Mouse (Mus musculus) intestine, embryonic 15.5 days (tissue): ENCODE measurements around the gene Olfr726. TPM values are rescaled to one million over a fixed set of nuclear protein-coding genes. Genes with fewer than 3 reads are reported as not detected.

Experiments used
- ATAC-seq: fragments of 200-750 bp; cut with Nextera tagmentation; 2 replicates; pipeline ENCODE4 v1.8.0; 2017; ENCODE audit warnings: moderate TSS enrichment, moderate library complexity
- H3K27ac ChIP-seq: fragments of 300-500 bp; sonication (generic); 2 replicates; pipeline ENCODE4 v1.5.1; 2015; ENCODE audit warnings: mild to moderate bottlenecking, inconsistent platforms
- H3K27me3 ChIP-seq: fragments of 300-500 bp; sonication (generic); replicated peaks from 2 replicates; pipeline ENCODE4 v1.6.1; 2015; ENCODE audit warnings: inconsistent platforms
- H3K36me3 ChIP-seq: fragments of 300-500 bp; sonication (generic); 2 replicates; pipeline ENCODE4 v1.6.1; 2015; ENCODE audit warnings: inconsistent platforms
- H3K4me1 ChIP-seq: fragments of 300-500 bp; sonication (generic); replicated peaks from 2 replicates; pipeline ENCODE4 v1.6.1; 2015; ENCODE audit warnings: inconsistent platforms
- H3K4me2 ChIP-seq: fragments of 300-500 bp; sonication (generic); replicated peaks from 2 replicates; pipeline ENCODE4 v1.6.1; 2015; ENCODE audit warnings: mild to moderate bottlenecking, inconsistent platforms
- H3K4me3 ChIP-seq: fragments of 300-500 bp; sonication (generic); replicated peaks from 2 replicates; pipeline ENCODE4 v1.5.1; 2015; ENCODE audit warnings: inconsistent platforms
- H3K9ac ChIP-seq: fragments of 300-500 bp; sonication (generic); 2 replicates; pipeline ENCODE4 v1.6.1; 2015; ENCODE audit warnings: inconsistent platforms
- H3K9me3 ChIP-seq: fragments of 300-500 bp; sonication (generic); 2 replicates; pipeline ENCODE4 v1.6.1; 2016; ENCODE audit warnings: inconsistent platforms
- WGBS: fragments of 180-500 bp; shearing (Covaris S2); methylation state at CpG from one replicate; pipeline ENCODE4 v1.1.7; 2015; 5-methylcytosine and 5-hydroxymethylcytosine counted together
- polyA plus RNA-seq: library from polyadenylated mRNA; unstranded; fragments of >200 nt; fragmentation: Nextera tagmentation; extraction: Ambion mirVana; gene quantifications from 2 replicates; pipeline ENCODE4 v1.2.1, GENCODE M21; 2015

The Olfr726 gene
- not detected in 2 replicates for polyA plus RNA-seq

- no peak within 1 kb of the TSS for H3K27ac ChIP-seq
- WGBS: 74% methylated on average over 1 of the region's 1 CpGs
- H3K4me1 ChIP-seq: no peaks in the 10 kb centered on the region
- H3K4me2 ChIP-seq: no peak within 1 kb of the TSS
- no peaks in the 10 kb centered on the region for H3K9me3 ChIP-seq
- no peak within 1 kb of the TSS for H3K4me3 ChIP-seq
- no peaks in the 10 kb centered on the region for H3K36me3 ChIP-seq
- ATAC-seq: no peak
- no peaks in the 10 kb centered on the region for H3K27me3 ChIP-seq
- no peak within 1 kb of the TSS for H3K9ac ChIP-seq
These were observed at the start of gene Olfr726 for GRCm38 (mm10) chr14:50090853-50091252. Gene Olfr726, minus strand, starts transcription at chr14:50090953.

DNA sequence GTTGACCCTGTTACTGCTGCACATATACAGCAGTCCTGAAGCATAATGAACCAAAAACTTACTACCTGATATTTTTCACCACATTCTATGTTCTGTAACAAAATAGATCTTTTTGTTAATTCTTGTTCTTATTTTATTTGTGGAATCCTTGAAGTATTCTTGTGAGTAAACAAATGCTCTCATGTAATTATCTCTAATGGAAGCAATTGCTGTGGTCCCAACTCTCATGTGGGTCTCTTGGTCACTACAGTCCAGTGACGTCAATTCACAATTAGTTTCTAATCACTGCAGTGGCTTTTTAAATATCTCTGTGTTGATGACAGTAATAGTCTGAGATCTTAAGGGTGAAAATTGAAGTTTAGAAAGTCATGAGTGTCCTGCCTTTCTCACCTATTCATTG is 32.1 kb upstream of the Olfr726 start, which contains the start of gene Olfr727:
TSS of gene Olfr727 (plus strand) at position 301 of the 400 bp plus-strand sequence.
- Histone ChIP-seq H3K4me3 (no peak within 1 kb of the TSS), H3K36me3 (no peaks in the 10 kb centered on the region), H3K9ac (no peak within 1 kb of the TSS), H3K9me3 (no peaks in the 10 kb centered on the region), H3K4me2 (no peak within 1 kb of the TSS), H3K4me1 (no peaks in the 10 kb centered on the region), H3K27me3 (no peaks in the 10 kb centered on the region), H3K27ac (no peak within 1 kb of the TSS)
- WGBS: 77% methylated on average over 1 of the region's 1 CpGs
- ATAC-seq: no peak

DNA sequence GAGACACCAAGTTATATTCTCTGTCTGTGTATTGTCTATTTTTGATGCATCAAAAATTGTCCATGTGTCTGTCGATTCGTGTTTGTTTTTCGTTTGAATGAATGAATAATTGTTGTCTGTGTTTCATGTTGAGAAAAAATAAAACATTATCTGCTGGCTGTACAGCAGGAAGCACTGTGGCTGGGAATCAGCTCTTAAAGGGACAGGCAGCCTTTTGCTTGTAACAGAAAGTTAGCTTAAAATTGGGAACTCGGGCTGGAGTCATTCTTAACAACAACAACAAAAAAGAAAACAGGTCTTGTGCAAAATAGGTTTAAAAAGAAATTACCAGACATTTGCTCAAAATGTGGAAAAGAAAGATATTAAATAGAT is 28.0 kb downstream of the Olfr726 start:
- no peaks in the 10 kb centered on the region for H3K4me1 ChIP-seq
- peak; percentile 70 for ATAC-seq
- WGBS: 0% methylated on average over 4 of the region's 4 CpGs
- H3K9ac ChIP-seq: peak overlapping the region; percentile 67
- H3K4me2 ChIP-seq: peak overlapping the region; percentile 90
- no peaks in the 10 kb centered on the region for H3K27me3 ChIP-seq
- H3K36me3 ChIP-seq: no peaks in the 10 kb centered on the region
- peak overlapping the region; percentile 79 for H3K4me3 ChIP-seq
- no peaks in the 10 kb centered on the region for H3K9me3 ChIP-seq
- H3K27ac ChIP-seq: peak overlapping the region; percentile 92

DNA sequence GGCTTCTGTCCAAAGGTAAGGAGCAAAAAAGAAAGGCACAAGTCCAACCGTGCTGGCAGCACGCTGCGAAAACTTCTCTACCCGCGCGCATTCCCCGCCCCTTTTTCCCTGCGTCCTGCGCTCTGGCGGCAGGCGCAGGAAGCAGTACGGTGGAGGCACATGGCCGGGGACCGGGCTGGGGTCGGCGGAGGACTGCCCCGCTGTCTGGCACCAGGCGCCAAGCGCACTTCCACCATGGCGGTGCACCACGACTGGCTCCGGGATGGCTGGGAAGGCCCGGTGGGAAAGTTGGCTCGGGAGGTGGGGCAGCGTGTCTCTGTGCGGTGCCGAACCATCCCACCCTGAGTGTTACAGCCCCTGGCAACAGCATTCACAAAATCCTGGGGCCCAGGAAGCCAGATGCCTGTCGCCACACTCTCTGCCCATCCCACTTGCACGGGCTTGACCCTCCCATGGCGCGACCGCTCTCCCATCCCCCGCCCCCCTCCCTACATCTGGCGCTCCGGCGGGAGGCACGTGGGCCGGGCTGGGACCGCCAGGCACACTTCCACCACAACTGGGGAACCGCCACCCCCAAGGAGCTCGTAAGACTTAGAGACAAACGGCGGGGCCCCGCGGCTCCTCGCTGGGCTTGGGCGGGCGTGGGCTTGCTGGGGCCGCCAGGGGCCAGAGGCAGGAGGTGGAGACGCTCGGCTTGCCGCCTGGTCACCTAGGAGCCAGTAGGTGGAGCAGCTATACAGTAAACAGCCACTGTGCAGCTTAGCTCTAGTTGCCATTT is 28.6 kb downstream of the Olfr726 start:
- Histone ChIP-seq H3K36me3 (no peaks in the 10 kb centered on the region), H3K4me1 (no peaks in the 10 kb centered on the region), H3K4me3 (peak overlapping the region; percentile 79), H3K4me2 (peak overlapping the region; percentile 90), H3K27ac (peak overlapping the region; percentile 92), H3K27me3 (no peaks in the 10 kb centered on the region), H3K9ac (peak overlapping the region; percentile 67), H3K9me3 (no peaks in the 10 kb centered on the region)
- WGBS: 1% methylated on average over 52 of the region's 52 CpGs
- ATAC-seq: peak; percentile 98

DNA sequence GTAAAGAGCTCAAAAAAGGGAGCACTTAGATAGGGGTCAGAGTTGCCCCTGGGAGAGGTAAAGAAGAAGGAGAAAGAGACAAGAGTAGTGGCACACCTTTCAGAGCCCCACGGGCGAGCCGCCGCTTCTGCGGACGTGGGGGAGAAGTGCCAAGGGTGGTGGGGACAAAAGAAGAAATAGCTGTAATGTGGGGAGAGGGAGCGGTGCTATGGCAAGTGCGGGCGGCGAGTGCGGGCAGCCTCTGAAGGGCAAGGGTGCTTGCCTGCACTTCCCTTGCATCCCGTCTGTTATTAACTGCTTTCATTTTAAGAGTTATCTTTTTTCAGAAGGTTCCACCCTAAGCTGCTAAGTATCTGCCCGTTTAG is 29.2 kb downstream of the Olfr726 start:
- peak overlapping the region; percentile 92 for H3K27ac ChIP-seq
- H3K9me3 ChIP-seq: no peaks in the 10 kb centered on the region
- WGBS: 0% methylated on average over 13 of the region's 13 CpGs
- H3K27me3 ChIP-seq: no peaks in the 10 kb centered on the region
- no peak; the same call in none of the 2 replicates for ATAC-seq
- H3K4me3 ChIP-seq: peak overlapping the region; percentile 79
- H3K4me1 ChIP-seq: no peaks in the 10 kb centered on the region
- H3K36me3 ChIP-seq: no peaks in the 10 kb centered on the region
- peak overlapping the region; percentile 90 for H3K4me2 ChIP-seq
- H3K9ac ChIP-seq: peak overlapping the region; percentile 67

DNA sequence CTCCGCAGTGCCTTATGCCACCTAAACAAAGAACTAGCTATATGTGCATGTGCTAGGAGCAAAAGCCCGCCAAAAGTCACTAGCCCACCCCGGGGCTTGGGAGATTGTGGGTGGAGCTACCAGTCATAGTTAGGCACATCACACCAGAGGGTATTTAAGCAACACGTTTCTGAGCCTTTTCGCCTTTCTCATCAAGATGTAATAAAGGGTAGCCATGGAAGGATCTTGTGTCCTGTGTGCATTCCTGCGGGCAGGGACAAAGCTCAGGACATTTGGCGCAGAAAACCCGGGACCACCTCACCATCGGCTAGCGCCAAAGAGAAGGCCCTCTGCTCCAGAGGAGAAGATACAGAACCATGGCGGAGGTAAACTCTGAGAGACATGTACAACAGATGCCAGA is 29.6 kb downstream of the Olfr726 start:
- 16% methylated on average over 11 of the region's 11 CpGs for WGBS
- Histone ChIP-seq H3K9me3 (no peaks in the 10 kb centered on the region), H3K9ac (peak overlapping the region; percentile 67), H3K27ac (peak overlapping the region; percentile 92; the same call in 1 of the 2 replicates), H3K4me2 (peak overlapping the region; percentile 90), H3K4me1 (no peaks in the 10 kb centered on the region), H3K4me3 (peak overlapping the region; percentile 79), H3K27me3 (no peaks in the 10 kb centered on the region), H3K36me3 (no peaks in the 10 kb centered on the region)
- ATAC-seq: no peak

DNA sequence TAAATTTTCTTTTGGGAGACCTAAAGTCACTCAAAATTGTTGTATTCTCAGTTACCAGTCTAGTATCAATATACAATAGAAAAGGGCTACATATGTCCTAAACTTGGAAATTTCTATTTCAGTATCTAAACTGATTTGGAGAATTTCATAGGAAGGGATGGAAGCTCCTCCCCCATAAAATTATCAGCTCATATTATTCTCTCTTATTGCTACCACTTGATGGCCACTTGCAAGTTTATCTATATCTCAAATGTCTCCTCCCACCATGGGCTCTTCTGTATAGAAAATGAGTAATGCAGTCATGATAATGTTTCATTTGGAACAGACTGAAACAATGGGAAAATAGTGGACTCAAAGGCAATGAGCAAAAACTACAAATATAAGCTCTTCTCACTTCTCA is 50.5 kb downstream of the Olfr726 start, which contains the start of gene Olfr725:
TSS of gene Olfr725 (minus strand) at position 101 of the 400 bp plus-strand sequence.
- no peaks in the 10 kb centered on the region for H3K9me3 ChIP-seq
- no peaks in the 10 kb centered on the region for H3K4me1 ChIP-seq
- H3K4me3 ChIP-seq: no peak within 1 kb of the TSS
- no peaks in the 10 kb centered on the region for H3K36me3 ChIP-seq
- H3K27me3 ChIP-seq: no peaks in the 10 kb centered on the region
- H3K4me2 ChIP-seq: no peak within 1 kb of the TSS
- H3K9ac ChIP-seq: no peak within 1 kb of the TSS
- ATAC-seq: no peak
- H3K27ac ChIP-seq: no peak within 1 kb of the TSS

Other genes starting within 250 kb of the Olfr726 start
- not detected in 2 replicates for gene Olfr722, start 189.0 kb downstream of the Olfr726 start, polyA plus RNA-seq
- gene Olfr723, start 159.2 kb downstream of the Olfr726 start, polyA plus RNA-seq: not detected in 2 replicates
- not detected in 2 replicates for gene Olfr724, start 127.7 kb downstream of the Olfr726 start, polyA plus RNA-seq
- gene Olfr725, start 50.6 kb downstream of the Olfr726 start, polyA plus RNA-seq: not detected in 2 replicates
- gene Olfr727, start 32.2 kb upstream of the Olfr726 start, polyA plus RNA-seq: not detected in 2 replicates
- not detected in 2 replicates for gene Olfr728, start 51.7 kb upstream of the Olfr726 start, polyA plus RNA-seq
- gene Olfr729, start 62.0 kb upstream of the Olfr726 start, polyA plus RNA-seq: not detected in 2 replicates
- gene Olfr730, start 97.2 kb upstream of the Olfr726 start, polyA plus RNA-seq: not detected in 2 replicates
- gene Olfr731, start 150.9 kb upstream of the Olfr726 start, polyA plus RNA-seq: not detected in 2 replicates
- not detected in 2 replicates for gene Olfr732, start 193.3 kb upstream of the Olfr726 start, polyA plus RNA-seq
- gene Olfr733, start 210.6 kb upstream of the Olfr726 start, polyA plus RNA-seq: not detected in 2 replicates
- not detected in 2 replicates for gene Olfr734, start 235.8 kb upstream of the Olfr726 start, polyA plus RNA-seq